Mouse (Mus musculus) kidney, embryonic 15.5 days (tissue): ENCODE results near the gene Lipm. TPM values are rescaled to one million over a fixed set of nuclear protein-coding genes. Genes with fewer than 3 reads are reported as not detected.

ENCODE experiments used
- ATAC-seq: fragments of 200-750 bp; cut with Nextera tagmentation; replicated peaks from 2 replicates; pipeline ENCODE4 v1.8.0; 2017; ENCODE audit warnings: moderate TSS enrichment; ENCODE audit not compliant: low FRiP score
- H3K27ac ChIP-seq: fragments of 300-500 bp; sonication (generic); 2 replicates; pipeline ENCODE4 v1.5.1; 2015; ENCODE audit warnings: mild to moderate bottlenecking, inconsistent platforms
- H3K27me3 ChIP-seq: fragments of 300-500 bp; sonication (generic); 2 replicates; pipeline ENCODE4 v1.6.1; 2015; ENCODE audit warnings: inconsistent platforms
- H3K36me3 ChIP-seq: fragments of 300-500 bp; sonication (generic); 2 replicates; pipeline ENCODE4 v1.6.1; 2015; ENCODE audit warnings: inconsistent platforms
- H3K4me1 ChIP-seq: fragments of 300-500 bp; sonication (generic); 2 replicates; pipeline ENCODE4 v1.6.1; 2015; ENCODE audit warnings: inconsistent platforms
- H3K4me2 ChIP-seq: fragments of 300-500 bp; sonication (generic); 2 replicates; pipeline ENCODE4 v1.6.1; 2015; ENCODE audit warnings: moderate library complexity, mild to moderate bottlenecking, inconsistent platforms
- H3K4me3 ChIP-seq: fragments of 300-500 bp; sonication (generic); replicated peaks from 2 replicates; pipeline ENCODE4 v1.5.1; 2015; ENCODE audit warnings: mild to moderate bottlenecking, inconsistent platforms
- H3K9ac ChIP-seq: fragments of 300-500 bp; sonication (generic); 2 replicates; pipeline ENCODE4 v1.6.1; 2015; ENCODE audit warnings: mild to moderate bottlenecking, inconsistent platforms
- H3K9me3 ChIP-seq: fragments of 300-500 bp; sonication (generic); replicated peaks from 2 replicates; pipeline ENCODE4 v1.6.1; 2016; ENCODE audit warnings: inconsistent platforms
- WGBS: fragments of 180-500 bp; shearing (Covaris S2); methylation state at CpG from one replicate; pipeline ENCODE4 v1.1.7; 2015; ENCODE audit warnings: mixed read lengths; 5-methylcytosine and 5-hydroxymethylcytosine counted together
- microRNA-seq: library from miRNA; unstranded; fragments of <30 nt; microRNA quantifications from one replicate; pipeline ENCODE4, GENCODE M21; 2016
- polyA plus RNA-seq: library from polyadenylated mRNA; unstranded; fragments of >200 nt; fragmentation: Nextera tagmentation; extraction: Ambion mirVana; gene quantifications from 2 replicates; pipeline ENCODE4 v1.2.1, GENCODE M21; 2015

The Lipm gene
- polyA plus RNA-seq, 1 experiment from 2014 or later = not detected

DNA sequence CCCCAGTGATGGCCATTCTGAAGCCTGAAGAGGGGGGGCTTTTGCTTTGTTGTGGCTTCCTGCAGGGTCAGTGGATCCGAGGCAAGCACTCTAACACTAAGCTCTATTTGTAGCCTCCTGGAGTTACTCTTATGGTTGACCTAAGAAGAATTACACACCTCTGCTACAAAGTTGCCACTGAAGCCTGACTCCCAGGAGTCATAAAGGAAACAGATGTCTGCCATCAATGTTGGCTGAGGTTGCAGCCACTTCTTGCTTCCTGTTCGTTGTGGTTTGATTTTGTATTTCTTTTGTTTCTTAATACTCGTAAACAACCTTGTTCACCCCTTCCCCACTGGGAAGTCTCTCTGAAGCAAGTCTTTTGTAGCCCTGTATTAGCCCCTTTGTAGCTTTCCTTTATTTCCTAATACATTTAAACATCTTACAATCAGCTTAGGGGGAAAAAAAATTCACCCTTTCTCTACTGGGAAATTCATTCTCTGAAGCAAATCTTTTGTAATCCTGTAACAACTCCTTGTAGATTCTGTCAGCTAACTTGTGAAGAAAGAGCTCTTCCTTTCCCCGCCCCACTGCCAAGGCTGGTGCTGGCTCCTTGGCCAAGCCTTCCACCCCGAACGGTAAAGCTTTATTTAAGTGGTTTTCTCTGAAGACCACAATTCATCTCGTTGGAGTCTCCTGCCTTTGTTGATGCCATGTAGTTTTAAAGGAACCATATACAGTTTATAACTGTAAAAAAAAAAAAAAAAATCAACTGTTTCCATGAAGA, 67.3 kb downstream of the Lipm start:
- no peak for ATAC-seq
- WGBS = 40% methylated on average over 7 of the region's 7 CpGs
- Histone ChIP-seq H3K27ac (0 out of 2 replicates have a peak overlapping the region, but pooled peaks have one; percentile 10), H3K4me3 (no peak overlapping the region), H3K27me3 (no peaks in the 10 kb centered on the region), H3K4me2 (no peak overlapping the region), H3K9me3 (no peaks in the 10 kb centered on the region), H3K9ac (no peak overlapping the region), H3K4me1 (no peaks in the 10 kb centered on the region; the same call in 1 of the 2 replicates), H3K36me3 (no peaks in the 10 kb centered on the region)

DNA sequence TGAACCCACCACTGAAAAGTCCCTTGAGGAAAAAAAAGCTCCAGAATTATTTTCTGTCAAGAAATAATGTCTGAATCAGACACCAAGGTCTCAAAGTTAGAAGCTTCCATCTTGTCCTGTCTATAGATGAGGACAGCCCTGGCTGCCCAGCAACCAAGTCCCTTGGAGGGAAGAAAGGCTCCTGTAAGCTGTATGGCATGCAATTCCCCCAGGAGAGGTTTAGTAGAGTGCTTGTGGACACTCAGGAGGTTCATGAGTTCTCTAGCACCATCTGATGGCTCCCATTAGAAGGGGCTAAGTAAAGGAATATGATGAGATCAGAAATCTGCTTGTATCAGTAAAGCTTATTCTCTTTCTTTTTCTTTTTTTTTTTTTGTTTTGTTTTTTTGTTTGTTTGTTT, 68.4 kb downstream of the Lipm start:
- Histone ChIP-seq H3K27me3 (no peaks in the 10 kb centered on the region), H3K4me2 (no peak overlapping the region), H3K4me1 (no peaks in the 10 kb centered on the region; the same call in 1 of the 2 replicates), H3K9ac (no peak overlapping the region), H3K9me3 (no peaks in the 10 kb centered on the region), H3K36me3 (no peaks in the 10 kb centered on the region), H3K27ac (no peak overlapping the region), H3K4me3 (no peak overlapping the region)
- no peak for ATAC-seq

DNA sequence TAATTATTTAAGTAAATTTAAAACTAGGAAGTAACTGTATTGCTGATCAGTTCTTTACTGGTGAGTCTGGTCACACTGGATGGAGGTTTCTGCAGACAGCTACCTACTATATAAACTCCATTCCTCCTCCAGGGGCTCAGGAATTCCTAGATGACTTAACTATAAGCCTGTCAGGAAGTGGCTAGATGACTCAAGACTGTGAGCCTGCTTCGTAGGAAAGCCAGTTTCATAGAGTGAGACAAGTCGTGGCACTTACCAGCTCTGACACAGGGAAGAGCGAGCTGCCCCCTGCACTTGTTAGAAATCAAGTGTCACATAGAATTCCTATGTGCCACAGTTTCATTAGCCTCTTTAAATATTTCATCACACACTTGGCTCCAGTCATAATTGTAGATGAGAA, 70.4 kb downstream of the Lipm start:
- Histone ChIP-seq H3K4me3 (no peak overlapping the region), H3K27me3 (no peaks in the 10 kb centered on the region), H3K9me3 (no peaks in the 10 kb centered on the region), H3K27ac (no peak overlapping the region), H3K9ac (no peak overlapping the region), H3K4me1 (no peaks in the 10 kb centered on the region; the same call in 1 of the 2 replicates), H3K4me2 (no peak overlapping the region), H3K36me3 (no peaks in the 10 kb centered on the region)
- ATAC-seq = no peak
- 66% methylated on average over 3 of the region's 3 CpGs for WGBS

Small RNAs within 50 kb of the gene (microRNA-seq; reads per million reads assigned to microRNA genes)
- gene Gm23334 = not detected

Other genes starting within 250 kb of the Lipm start
- 0.10 TPM in 1 of 2 replicates, not detected in the other for gene Lipf, start 139.7 kb upstream of the Lipm start, polyA plus RNA-seq
- gene Lipk, start 92.6 kb upstream of the Lipm start, polyA plus RNA-seq = not detected in 2 replicates
- not detected in 2 replicates for gene Lipn, start 33.6 kb upstream of the Lipm start, polyA plus RNA-seq
- 0.08 and 0.09 TPM in 2 replicates for gene Ankrd22, start 65.1 kb downstream of the Lipm start, polyA plus RNA-seq
- gene Stambpl1, start 91.3 kb downstream of the Lipm start, polyA plus RNA-seq = 4.3 and 5.0 TPM in 2 replicates
- 212 and 464 TPM in 2 replicates for gene Acta2, start 154.7 kb downstream of the Lipm start, polyA plus RNA-seq
- 2.5 and 3.3 TPM in 2 replicates for gene Fas, start 189.7 kb downstream of the Lipm start, polyA plus RNA-seq